Mouse (Mus musculus): ENCODE measurements around the gene Ces1a. TPM values are rescaled to one million over a fixed set of nuclear protein-coding genes. Genes with fewer than 3 reads are reported as not detected.

Gene Ces1a
- polyA plus RNA-seq, 1 experiment: not detected

DNA sequence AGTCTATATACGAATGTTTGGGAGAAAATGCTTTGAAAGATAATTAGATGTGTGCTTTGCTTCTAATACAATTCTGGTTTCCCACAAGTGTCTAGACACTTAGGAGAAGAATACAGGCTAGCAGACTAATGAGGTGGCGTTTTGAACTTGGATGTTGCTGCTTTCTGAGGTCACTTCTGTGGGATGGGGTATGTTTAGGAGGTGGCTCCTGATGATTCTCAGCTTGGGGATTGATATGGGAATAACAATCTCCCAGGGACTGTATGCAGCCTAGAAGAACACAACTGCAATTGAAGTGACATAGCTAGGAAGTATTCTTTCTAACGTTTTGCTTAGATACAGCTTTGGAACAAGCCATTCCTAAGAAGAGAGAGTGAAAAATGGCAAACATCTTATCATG, 65.5 kb downstream of the Ces1a start:
- H3K4me1 ChIP-seq (ENCODE audit: control insufficient read depth, insufficient read depth, low read length): no peaks in the 10 kb centered on the region

DNA sequence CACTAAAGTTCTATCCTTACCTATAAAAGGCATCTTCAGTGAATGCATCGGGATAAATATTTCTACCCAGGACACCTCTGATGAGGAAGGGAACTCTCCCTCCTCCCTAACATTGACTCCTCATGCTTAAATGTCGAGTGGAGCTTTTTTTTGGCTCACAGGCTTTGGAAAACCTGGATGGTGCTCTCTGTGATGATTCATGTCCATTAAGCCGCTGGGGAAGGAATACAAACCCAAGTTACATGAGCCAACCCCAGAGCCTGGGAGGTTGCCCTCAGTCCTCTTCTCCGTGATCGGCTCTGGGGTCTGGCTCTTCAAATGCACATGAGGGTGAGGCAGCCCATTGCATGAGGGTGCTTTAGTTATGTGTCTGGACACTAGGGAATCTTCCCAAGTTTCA, 71.3 kb downstream of the Ces1a start:
- Histone ChIP-seq H3K4me1 (ENCODE audit: control insufficient read depth, insufficient read depth, low read length) (no peaks in the 10 kb centered on the region), H3K4me3 (ENCODE audit: low read depth, low read length) (no peak overlapping the region), H3K9ac (ENCODE audit: low read depth, poor library complexity, severe bottlenecking) (no peak overlapping the region), H3K9me3 (replicated peaks; ENCODE audit: control insufficient read depth, insufficient read depth, low read length, poor library complexity, severe bottlenecking) (no peaks in the 10 kb centered on the region), H3K27ac (ENCODE audit: insufficient read depth, low read length) (no peak overlapping the region), H3K36me3 (ENCODE audit: control insufficient read depth, insufficient read depth, low read length, poor library complexity, severe bottlenecking) (no peaks in the 10 kb centered on the region), H3K27me3 (ENCODE audit: control insufficient read depth, insufficient read depth, low read length, poor library complexity, severe bottlenecking) (no peaks in the 10 kb centered on the region)
- TF ChIP-seq POLR2A (IDR thresholded peaks at IDR 0.05; ENCODE audit: insufficient read depth, low read length): no peak
- no peak for TF ChIP-seq CTCF (IDR thresholded peaks at IDR 0.05; ENCODE audit: low read depth, low read length)
- TF ChIP-seq EP300 (IDR thresholded peaks at IDR 0.05; ENCODE audit: insufficient read depth, low read depth, low read length): no peak

More for the DNA sequence above, 65.5 kb downstream of the Ces1a start:
- H3K4me3 ChIP-seq (ENCODE audit: low read depth, low read length): no peak overlapping the region
- H3K9me3 ChIP-seq (replicated peaks; ENCODE audit: control insufficient read depth, insufficient read depth, low read length, poor library complexity, severe bottlenecking): no peaks in the 10 kb centered on the region
- H3K27me3 ChIP-seq (ENCODE audit: control insufficient read depth, insufficient read depth, low read length, poor library complexity, severe bottlenecking): no peaks in the 10 kb centered on the region
- no peak for TF ChIP-seq POLR2A (IDR thresholded peaks at IDR 0.05; ENCODE audit: insufficient read depth, low read length)
- TF ChIP-seq EP300 (IDR thresholded peaks at IDR 0.05; ENCODE audit: insufficient read depth, low read depth, low read length): no peak
- no peak for TF ChIP-seq CTCF (IDR thresholded peaks at IDR 0.05; ENCODE audit: low read depth, low read length)
- no peak overlapping the region for H3K9ac ChIP-seq (ENCODE audit: low read depth, poor library complexity, severe bottlenecking)
- no peaks in the 10 kb centered on the region for H3K36me3 ChIP-seq (ENCODE audit: control insufficient read depth, insufficient read depth, low read length, poor library complexity, severe bottlenecking)
- no peak overlapping the region for H3K27ac ChIP-seq (ENCODE audit: insufficient read depth, low read length)

DNA sequence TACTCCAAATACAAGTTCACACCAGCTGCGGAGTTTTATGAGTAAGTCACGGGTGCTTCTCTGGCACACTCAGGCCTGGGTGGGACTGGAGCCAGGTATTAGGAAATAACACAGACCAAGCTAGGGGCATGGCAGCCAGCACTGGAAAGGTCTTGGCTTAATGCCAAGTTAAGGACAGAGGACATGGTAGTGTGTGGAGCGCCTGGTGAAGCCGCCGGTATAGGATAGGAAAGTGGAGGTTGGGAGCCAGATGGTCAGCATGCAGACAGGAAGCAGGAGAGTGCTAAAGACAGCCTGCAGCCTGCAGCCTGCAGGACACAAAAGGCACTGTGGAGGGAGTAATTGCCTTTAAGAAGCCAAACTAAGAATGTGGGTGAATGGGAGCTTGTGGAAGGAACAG, 75.0 kb downstream of the Ces1a start:
- Histone ChIP-seq H3K9ac (ENCODE audit: low read depth, poor library complexity, severe bottlenecking) (no peak overlapping the region), H3K27me3 (ENCODE audit: control insufficient read depth, insufficient read depth, low read length, poor library complexity, severe bottlenecking) (no peaks in the 10 kb centered on the region), H3K4me1 (ENCODE audit: control insufficient read depth, insufficient read depth, low read length) (no peaks in the 10 kb centered on the region), H3K27ac (ENCODE audit: insufficient read depth, low read length) (no peak overlapping the region), H3K9me3 (replicated peaks; ENCODE audit: control insufficient read depth, insufficient read depth, low read length, poor library complexity, severe bottlenecking) (no peaks in the 10 kb centered on the region), H3K4me3 (ENCODE audit: low read depth, low read length) (no peak overlapping the region), H3K36me3 (ENCODE audit: control insufficient read depth, insufficient read depth, low read length, poor library complexity, severe bottlenecking) (no peaks in the 10 kb centered on the region)
- no peak for TF ChIP-seq CTCF (IDR thresholded peaks at IDR 0.05; ENCODE audit: low read depth, low read length)
- TF ChIP-seq POLR2A (IDR thresholded peaks at IDR 0.05; ENCODE audit: insufficient read depth, low read length): no peak
- no peak for TF ChIP-seq EP300 (IDR thresholded peaks at IDR 0.05; ENCODE audit: insufficient read depth, low read depth, low read length)

Other genes with a start within 250 kb of the Ces1a start
- gene Mmp2, start 220.9 kb downstream of the Ces1a start, polyA plus RNA-seq (2011; ENCODE audit: insufficient read depth, insufficient read length, low read depth, missing spikeins): 22.5 and 24.9 TPM in 2 replicates
- 3.5 and 6.2 TPM in 2 replicates for gene Lpcat2, start 192.9 kb downstream of the Ces1a start, polyA plus RNA-seq (2011; ENCODE audit: insufficient read depth, insufficient read length, low read depth, missing spikeins)
- 0.67 and 0.81 TPM in 2 replicates for gene Capns2, start 146.8 kb downstream of the Ces1a start, polyA plus RNA-seq (2011; ENCODE audit: insufficient read depth, insufficient read length, low read depth, missing spikeins)
- gene Slc6a2, start 88.1 kb downstream of the Ces1a start, polyA plus RNA-seq (2011; ENCODE audit: insufficient read depth, insufficient read length, low read depth, missing spikeins): 0.13 TPM in 1 of 2 replicates, not detected in the other
- gene Ces1b, start 31.8 kb upstream of the Ces1a start, polyA plus RNA-seq (2011; ENCODE audit: insufficient read depth, insufficient read length, low read depth, missing spikeins): not detected in 2 replicates
- gene Ces1c, start 83.1 kb upstream of the Ces1a start, polyA plus RNA-seq (2011; ENCODE audit: insufficient read depth, insufficient read length, low read depth, missing spikeins): not detected in 2 replicates
- gene Ces1d, start 149.6 kb upstream of the Ces1a start, polyA plus RNA-seq (2011; ENCODE audit: insufficient read depth, insufficient read length, low read depth, missing spikeins): not detected in 2 replicates
- not detected in 2 replicates for gene Ces1e, start 181.4 kb upstream of the Ces1a start, polyA plus RNA-seq (2011; ENCODE audit: insufficient read depth, insufficient read length, low read depth, missing spikeins)
- not detected in 2 replicates for gene Ces1f, start 231.6 kb upstream of the Ces1a start, polyA plus RNA-seq (2011; ENCODE audit: insufficient read depth, insufficient read length, low read depth, missing spikeins)